Mouse (Mus musculus) lung, embryonic 14.5 days (tissue): ENCODE data around the gene Slc8b1. TPM values are rescaled to one million over a fixed set of nuclear protein-coding genes. Genes with fewer than 3 reads are reported as not detected.
A peak's percentile ranks its signal among the peaks of the same experiment; 100 is the strongest.

Experiments
- ATAC-seq: fragments of 200-750 bp; cut with Nextera tagmentation; 2 replicates; pipeline ENCODE4 v1.8.0; 2017; ENCODE audit warnings: mild to moderate bottlenecking, moderate TSS enrichment, moderate library complexity; ENCODE audit not compliant: insufficient read depth
- DNase-seq: peaks from one replicate; pipeline ENCODE4 v3.0.0-alpha.2; 2015
- H3K27ac ChIP-seq: fragments of 300-500 bp; sonication (generic); 2 replicates; pipeline ENCODE4 v1.5.1; 2014; ENCODE audit warnings: low read depth, mild to moderate bottlenecking, moderate library complexity
- H3K27me3 ChIP-seq: fragments of 300-500 bp; sonication (generic); 2 replicates; pipeline ENCODE4 v1.6.1; 2014; ENCODE audit warnings: low read length, control low read depth; ENCODE audit not compliant: insufficient read depth
- H3K36me3 ChIP-seq: fragments of 300-500 bp; sonication (generic); 2 replicates; pipeline ENCODE4 v1.6.1; 2014; ENCODE audit warnings: control low read depth; ENCODE audit not compliant: insufficient read depth
- H3K4me1 ChIP-seq: fragments of 300-500 bp; sonication (generic); 2 replicates; pipeline ENCODE4 v1.6.1; 2014; ENCODE audit warnings: antibody characterized with exemption, control low read depth; ENCODE audit not compliant: insufficient read depth
- H3K4me2 ChIP-seq: fragments of 300-500 bp; sonication (generic); 2 replicates; pipeline ENCODE4 v1.6.1; 2014; ENCODE audit warnings: mild to moderate bottlenecking
- H3K4me3 ChIP-seq: fragments of 300-500 bp; sonication (generic); 2 replicates; pipeline ENCODE4 v1.5.1; 2014; ENCODE audit warnings: low read depth, low read length
- H3K9ac ChIP-seq: fragments of 300-500 bp; sonication (generic); 2 replicates; pipeline ENCODE4 v1.6.1; 2014
- H3K9me3 ChIP-seq: fragments of 300-500 bp; sonication (generic); 2 replicates; pipeline ENCODE4 v1.6.1; 2016; ENCODE audit warnings: low read depth, low read length, control low read depth
- CTCF ChIP-seq: IDR thresholded peaks from 2 replicates; pipeline ENCODE4 v1.5.1; 2016; ENCODE audit warnings: antibody characterized with exemption, low read depth
- WGBS: fragments of 180-500 bp; shearing (Covaris S2); extraction: QIAGEN DNeasy Blood & Tissue Kit; methylation state at CpG from one replicate; pipeline ENCODE4 v1.1.7; 2014; 5-methylcytosine and 5-hydroxymethylcytosine counted together
- polyA plus RNA-seq: library from polyadenylated mRNA; unstranded; fragments of >200 nt; fragmentation: Nextera tagmentation; extraction: Ambion mirVana; gene quantifications from 2 replicates; pipeline ENCODE4 v1.2.1, GENCODE M21; 2014

Slc8b1 gene
- polyA plus RNA-seq, 1 experiment from 2014 or later: 3.6 TPM

DNA sequence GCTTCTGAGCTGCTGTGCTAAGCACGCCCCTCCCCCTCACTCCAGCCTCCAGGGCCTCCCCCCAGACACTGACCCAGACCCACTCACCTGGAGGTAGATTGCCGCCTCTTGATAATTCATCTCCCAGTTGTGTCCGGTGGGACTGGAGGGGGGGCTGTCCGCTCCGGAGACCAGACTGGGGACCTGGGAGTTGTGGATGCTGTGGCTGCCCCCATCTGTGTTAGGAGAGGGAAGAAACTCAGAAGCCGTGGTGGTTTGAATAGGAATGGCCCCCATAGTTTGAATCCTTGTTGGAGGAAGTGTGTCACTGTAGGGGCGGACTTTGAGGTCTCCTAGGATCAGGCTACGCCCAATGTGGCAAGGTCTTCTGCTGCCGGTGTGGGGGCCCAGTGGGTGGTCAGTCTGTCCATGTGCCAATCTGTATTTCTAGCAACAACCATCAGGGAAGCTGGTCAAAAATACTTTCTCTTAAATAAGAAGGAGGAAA lies 49.2 kb downstream of the Slc8b1 start:
- Histone ChIP-seq H3K9ac (no peak overlapping the region), H3K9me3 (no peaks in the 10 kb centered on the region), H3K36me3 (peaks cover 19% of the 10 kb centered on the region), H3K4me2 (peak overlapping the region; percentile 49; the same call in 1 of the 2 replicates), H3K4me1 (peaks cover 48% of the 10 kb centered on the region), H3K27me3 (no peaks in the 10 kb centered on the region), H3K27ac (peak overlapping the region; percentile 73), H3K4me3 (no peak overlapping the region; the same call in 1 of the 2 replicates)
- TF ChIP-seq CTCF: no peak
- DNase-seq (no peak), ATAC-seq (no peak)
- WGBS: 46% methylated on average over 9 of the region's 9 CpGs

DNA sequence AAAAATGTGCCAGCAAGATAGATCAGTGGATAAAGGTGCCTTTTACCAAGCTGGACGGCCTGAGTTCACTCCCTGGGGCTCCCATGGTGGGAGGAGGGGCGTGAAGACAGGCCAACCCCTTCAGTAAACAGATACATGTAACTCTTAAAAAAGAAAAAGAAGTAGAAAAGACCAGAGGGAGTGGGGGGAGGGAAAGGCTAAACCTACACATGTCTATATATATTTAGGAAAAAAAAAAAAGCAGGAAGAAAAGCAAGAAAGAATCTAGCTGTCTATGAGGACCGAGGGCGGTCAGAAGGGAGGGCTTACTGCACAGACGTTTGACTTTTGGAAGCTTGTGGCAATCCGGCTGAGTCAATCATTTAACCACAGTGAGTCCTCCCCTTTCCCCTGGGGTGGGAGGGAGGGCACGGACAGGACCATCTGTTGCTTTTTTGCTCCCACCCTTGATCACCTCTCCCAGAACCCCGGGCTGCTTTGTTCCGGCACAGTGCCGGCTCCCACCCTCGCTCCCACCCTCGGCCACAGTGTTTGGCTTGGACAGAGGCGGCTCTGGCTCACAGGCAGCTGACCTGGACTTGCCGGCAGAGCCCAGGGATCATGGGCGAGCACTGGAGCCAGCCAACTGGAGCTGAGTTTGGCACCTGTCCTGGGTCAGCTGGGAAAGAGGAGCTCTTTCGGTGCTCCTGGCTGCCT lies 49.8 kb downstream of the Slc8b1 start:
- 4% methylated on average over 16 of the region's 16 CpGs for WGBS

DNA sequence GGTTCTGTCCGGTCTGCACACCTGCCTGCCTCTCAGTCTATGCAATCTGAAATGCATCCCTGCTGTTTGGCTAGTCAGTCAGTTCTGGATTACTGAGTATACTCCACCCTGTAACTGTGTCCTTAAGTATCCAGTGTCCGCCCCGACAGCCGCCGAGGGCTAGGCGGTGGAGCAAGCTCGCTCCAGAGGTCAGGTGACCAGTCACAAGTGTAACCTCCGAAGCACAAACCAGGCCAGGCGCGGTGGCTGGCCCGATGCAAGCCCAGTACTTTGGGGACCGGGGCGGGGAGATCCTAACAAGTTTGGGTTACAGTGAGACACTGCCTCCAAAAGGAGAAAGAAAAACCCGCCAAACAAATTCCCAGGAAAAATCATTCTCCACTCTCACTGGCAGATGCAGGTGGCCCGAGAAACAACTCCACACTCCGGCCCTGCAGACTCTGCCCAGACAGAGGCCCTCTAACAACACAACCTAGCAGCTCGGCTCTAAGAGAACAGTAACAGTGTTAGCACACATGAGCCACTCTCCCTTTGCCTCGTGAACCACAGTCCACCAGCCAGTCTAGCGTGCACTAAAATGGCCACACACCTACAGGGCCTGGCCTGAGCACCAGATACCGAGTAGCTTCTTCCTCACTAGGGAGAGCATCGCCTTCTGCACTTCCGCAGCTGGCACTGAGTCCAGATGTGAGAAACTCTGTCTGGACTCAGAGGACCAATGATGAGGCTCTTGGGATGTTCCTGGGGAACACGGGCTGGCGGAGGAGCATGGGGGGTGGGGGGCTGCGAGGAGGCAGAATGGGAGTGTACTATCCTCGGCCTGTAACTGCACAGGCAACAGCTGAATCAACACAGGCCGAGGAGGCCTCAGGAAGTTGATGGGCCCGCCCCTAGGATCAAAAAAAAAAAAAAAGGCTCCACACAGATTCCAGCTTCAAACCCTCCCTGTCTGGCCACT lies 52.3 kb downstream of the Slc8b1 start:
- ATAC-seq (peak; percentile 64), DNase-seq (peak; percentile 83)
- Histone ChIP-seq H3K4me3 (no peak overlapping the region), H3K4me2 (peak overlapping the region; percentile 29), H3K27ac (peak overlapping the region; percentile 94), H3K9me3 (no peaks in the 10 kb centered on the region), H3K4me1 (peaks cover 74% of the 10 kb centered on the region), H3K36me3 (no peaks in the 10 kb centered on the region; the same call in 1 of the 2 replicates), H3K27me3 (no peaks in the 10 kb centered on the region), H3K9ac (0 out of 2 replicates have a peak overlapping the region, but pooled peaks have one; percentile 24)
- no peak for TF ChIP-seq CTCF
- 23% methylated on average over 28 of the region's 28 CpGs for WGBS

More for the DNA sequence above, 49.8 kb downstream of the Slc8b1 start:
- DNase-seq (peak; percentile 63), ATAC-seq (peak; percentile 50)
- peaks cover 14% of the 10 kb centered on the region for H3K36me3 ChIP-seq
- H3K27me3 ChIP-seq: no peaks in the 10 kb centered on the region
- peaks cover 54% of the 10 kb centered on the region for H3K4me1 ChIP-seq
- H3K4me3 ChIP-seq: no peak overlapping the region
- no peaks in the 10 kb centered on the region for H3K9me3 ChIP-seq
- peak overlapping the region; percentile 49 for H3K4me2 ChIP-seq
- H3K9ac ChIP-seq: no peak overlapping the region
- peak overlapping the region; percentile 73; the same call in 1 of the 2 replicates for H3K27ac ChIP-seq
- TF ChIP-seq CTCF: no peak

DNA sequence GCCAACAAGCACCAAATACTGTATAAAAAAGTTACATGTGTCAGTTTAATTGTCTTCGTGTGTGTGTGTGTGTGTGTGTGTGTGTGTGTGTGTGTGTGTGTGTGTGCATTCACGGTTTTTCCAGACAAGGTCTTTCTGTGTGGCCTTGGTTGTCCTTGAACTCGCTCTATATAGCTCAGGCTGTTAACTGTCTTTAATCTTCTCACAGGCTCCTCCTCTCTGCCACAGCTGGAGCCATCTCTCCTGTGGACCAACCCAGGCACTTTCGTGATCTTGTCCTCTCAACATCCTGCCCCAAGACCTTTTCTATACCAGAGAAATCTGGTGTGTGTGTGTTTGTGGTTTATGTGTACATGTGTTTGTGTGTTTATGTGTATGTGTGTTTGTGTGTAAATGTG lies 52.9 kb downstream of the Slc8b1 start:
- ATAC-seq (no peak), DNase-seq (no peak)
- peak overlapping the region; percentile 94 for H3K27ac ChIP-seq
- 15% methylated on average over 4 of the region's 4 CpGs for WGBS
- no peaks in the 10 kb centered on the region; the same call in 1 of the 2 replicates for H3K36me3 ChIP-seq
- H3K4me2 ChIP-seq: no peak overlapping the region
- H3K9me3 ChIP-seq: no peaks in the 10 kb centered on the region
- TF ChIP-seq CTCF: no peak
- H3K4me1 ChIP-seq: peaks cover 71% of the 10 kb centered on the region
- no peaks in the 10 kb centered on the region for H3K27me3 ChIP-seq
- no peak overlapping the region for H3K9ac ChIP-seq
- H3K4me3 ChIP-seq: no peak overlapping the region

DNA sequence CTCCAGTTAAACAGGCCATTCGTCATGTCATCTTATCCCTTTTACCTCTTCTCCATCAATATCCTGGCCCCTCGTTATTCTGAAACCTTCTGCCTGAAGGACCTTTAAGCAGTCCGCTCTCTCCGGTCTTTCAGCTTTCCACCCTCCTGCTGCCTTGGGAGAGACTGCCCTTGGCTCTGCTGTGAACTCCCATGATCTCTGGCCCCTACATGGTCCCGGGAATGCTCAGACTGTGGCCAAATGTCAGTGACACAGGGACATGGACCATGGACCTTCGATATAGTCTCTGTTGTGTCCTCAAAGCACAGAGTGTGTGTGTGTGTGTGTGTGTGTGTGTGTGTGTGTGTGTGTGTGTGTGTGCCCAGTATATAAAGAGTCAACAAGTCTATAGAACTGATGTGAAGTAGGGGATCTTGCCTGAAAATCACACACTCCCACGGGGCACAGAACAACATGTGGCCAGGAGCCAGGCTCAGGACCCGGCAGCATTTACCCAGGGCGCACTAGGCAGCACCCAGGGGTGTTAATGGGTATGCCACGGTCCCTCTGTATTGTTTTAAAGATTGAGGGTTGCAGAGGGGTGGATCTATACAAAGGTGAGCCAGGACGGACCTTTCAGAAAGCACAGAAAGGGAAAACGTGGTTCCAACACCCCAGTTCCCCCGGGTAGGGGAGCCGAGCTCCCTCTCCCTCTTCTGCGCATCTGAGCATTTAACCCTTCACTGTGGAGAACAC lies 54.4 kb downstream of the Slc8b1 start:
- no peak overlapping the region for H3K9ac ChIP-seq
- H3K9me3 ChIP-seq: no peaks in the 10 kb centered on the region
- H3K27me3 ChIP-seq: no peaks in the 10 kb centered on the region
- no peak overlapping the region for H3K4me3 ChIP-seq
- 47% methylated on average over 15 of the region's 15 CpGs for WGBS
- no peak for DNase-seq
- peak overlapping the region; percentile 82 for H3K27ac ChIP-seq
- H3K36me3 ChIP-seq: no peaks in the 10 kb centered on the region; the same call in 1 of the 2 replicates
- no peak for ATAC-seq
- no peak overlapping the region for H3K4me2 ChIP-seq
- peaks cover 77% of the 10 kb centered on the region for H3K4me1 ChIP-seq
- TF ChIP-seq CTCF: no peak

DNA sequence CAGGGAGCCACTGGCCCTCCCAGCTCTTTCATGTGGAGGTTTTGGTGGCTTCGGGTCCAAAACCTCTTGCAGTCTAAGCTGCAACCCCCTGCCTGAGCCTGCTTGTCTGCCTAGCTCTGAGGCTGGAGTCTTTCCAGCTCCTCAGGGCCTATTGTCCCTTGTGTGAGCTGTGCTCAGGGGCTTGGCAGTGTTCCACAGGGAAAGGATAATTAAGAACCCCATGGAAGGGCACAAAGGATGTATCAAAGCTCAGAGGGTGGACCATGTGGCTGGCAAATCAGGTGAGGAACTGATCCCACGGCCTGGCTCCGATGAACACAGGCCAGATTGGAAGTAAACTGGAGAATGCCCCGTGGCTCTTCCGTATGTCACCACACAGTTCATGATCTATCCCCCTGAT lies 55.1 kb downstream of the Slc8b1 start:
- Histone ChIP-seq H3K4me1 (peaks cover 76% of the 10 kb centered on the region), H3K27ac (peak overlapping the region; percentile 82), H3K4me2 (no peak overlapping the region), H3K4me3 (no peak overlapping the region), H3K36me3 (no peaks in the 10 kb centered on the region; the same call in 1 of the 2 replicates), H3K27me3 (no peaks in the 10 kb centered on the region), H3K9me3 (no peaks in the 10 kb centered on the region), H3K9ac (no peak overlapping the region)
- TF ChIP-seq CTCF: no peak
- peak; percentile 85 for DNase-seq
- 45% methylated on average over 5 of the region's 5 CpGs for WGBS
- no peak for ATAC-seq
